Mouse (Mus musculus): Measurements from ENCODE around the gene Aldh3b1.
"Not testable (repeated sequence)": the region's sequence is repeated elsewhere in the genome, so short reads cannot be mapped to it uniquely, and the experiment has no call there.

The Aldh3b1 gene

DNA sequence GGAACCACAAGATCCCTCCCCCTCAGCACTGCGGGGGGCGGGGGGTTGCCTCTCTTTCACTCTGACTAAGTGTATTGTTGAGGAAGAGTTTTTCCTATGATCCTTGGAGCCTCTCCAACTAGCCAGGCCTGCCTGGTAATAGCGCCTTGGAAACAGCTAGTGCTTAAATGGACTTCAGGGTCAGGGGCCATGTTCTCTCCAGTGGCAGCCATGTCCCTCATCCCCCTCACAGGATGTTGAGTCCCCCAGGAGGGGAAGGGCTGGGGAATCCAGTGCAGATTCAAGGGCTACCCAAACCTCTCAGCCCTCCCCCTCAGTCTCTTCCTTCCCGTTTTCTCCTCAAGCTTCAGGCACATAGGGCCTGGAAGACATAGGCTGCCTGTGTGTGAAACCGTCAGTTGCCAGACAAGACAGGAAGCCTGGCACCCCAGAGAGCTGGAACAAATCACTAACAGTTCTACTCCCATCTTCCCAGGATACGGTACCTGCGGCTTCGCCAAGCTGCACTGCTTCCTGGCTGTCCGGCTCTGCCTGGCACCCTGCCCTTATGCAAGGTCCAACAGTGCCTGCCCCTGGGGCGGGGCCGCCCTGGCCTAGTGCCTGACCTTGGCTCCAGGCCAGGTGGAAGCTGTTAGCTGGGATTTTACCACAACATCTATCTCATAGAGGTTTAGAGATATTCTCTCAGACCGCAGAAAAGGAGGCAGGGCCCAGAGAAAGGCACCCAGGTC, at the start of gene Aldh3b1:
Gene Aldh3b1 (minus strand): TSS at position 598 of the 731 bp plus-strand sequence.
- DNase-seq (ENCODE audit: low read depth): no peak

DNA sequence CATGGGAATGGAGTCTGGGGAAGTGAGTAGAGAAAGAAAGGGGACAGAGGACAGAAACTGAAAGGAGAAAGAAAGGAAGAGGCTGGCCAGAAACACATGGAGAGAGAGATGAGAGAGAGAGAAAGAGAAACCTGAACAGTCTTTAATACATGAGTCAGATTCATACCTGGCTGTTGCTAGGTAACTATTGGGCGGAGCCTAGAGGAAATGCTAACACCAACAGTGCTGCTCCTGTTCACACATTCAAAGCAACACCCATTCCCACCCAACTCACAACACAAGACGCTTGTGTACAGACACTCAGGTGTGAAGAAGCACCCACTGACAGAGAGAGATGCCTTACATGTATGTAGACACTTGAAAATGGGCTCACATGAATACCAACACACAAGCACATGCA, 46.3 kb upstream of the Aldh3b1 start:
- DNase-seq (ENCODE audit: low read depth): no peak

DNA sequence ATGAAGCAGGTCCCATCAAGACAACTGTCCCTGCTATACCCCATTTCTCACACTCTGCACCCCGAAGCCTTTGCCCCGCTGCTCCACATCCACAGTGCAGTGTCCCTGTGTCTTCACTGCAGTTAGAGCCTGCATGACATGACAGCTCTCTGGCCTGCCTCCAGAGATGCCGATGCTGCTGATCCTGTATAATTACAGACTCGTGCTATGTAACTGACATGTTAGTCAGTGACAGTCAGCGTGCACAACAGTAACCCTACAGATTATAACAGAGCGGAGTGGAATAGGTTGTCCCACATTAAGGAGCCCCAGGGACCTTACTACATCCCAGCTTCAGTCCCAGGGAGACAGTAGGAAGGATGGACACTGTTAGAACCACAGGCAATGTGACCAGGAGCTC, 45.0 kb upstream of the Aldh3b1 start:
- not testable (repeated sequence) for DNase-seq (ENCODE audit: low read depth)

DNA sequence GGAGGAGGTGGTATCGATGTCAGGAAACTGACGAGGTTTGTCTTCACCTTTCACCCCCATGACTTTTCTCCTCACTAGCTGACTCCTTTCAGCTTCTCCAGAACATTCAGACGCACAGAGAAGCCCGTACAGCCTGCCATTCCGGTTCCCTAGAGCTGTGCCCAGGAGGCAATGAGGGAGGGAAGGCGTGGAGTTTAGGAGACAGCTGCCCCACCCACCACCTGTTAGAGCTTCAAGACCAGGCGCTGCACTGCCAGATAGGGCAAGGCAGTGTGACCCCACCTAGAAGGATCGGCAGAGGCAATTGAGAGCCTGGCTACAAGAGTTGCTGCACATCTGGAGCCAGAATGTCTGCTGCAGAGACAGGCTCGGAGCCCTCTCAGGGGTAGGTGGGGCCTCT, 42.6 kb upstream of the Aldh3b1 start, which contains the start of gene Aldh3b2:
Gene Aldh3b2 (plus strand): TSS at position 100 of the 400 bp plus-strand sequence.
- no peak for DNase-seq (ENCODE audit: low read depth)

GRCm38 (mm10) chr19:3967258-3967657, 37.6 kb upstream of the Aldh3b1 start:
- DNase-seq (ENCODE audit: low read depth): no peak

GRCm38 (mm10) chr19:3966330-3967075, 36.9 kb upstream of the Aldh3b1 start:
- no peak for DNase-seq (ENCODE audit: low read depth)

DNA sequence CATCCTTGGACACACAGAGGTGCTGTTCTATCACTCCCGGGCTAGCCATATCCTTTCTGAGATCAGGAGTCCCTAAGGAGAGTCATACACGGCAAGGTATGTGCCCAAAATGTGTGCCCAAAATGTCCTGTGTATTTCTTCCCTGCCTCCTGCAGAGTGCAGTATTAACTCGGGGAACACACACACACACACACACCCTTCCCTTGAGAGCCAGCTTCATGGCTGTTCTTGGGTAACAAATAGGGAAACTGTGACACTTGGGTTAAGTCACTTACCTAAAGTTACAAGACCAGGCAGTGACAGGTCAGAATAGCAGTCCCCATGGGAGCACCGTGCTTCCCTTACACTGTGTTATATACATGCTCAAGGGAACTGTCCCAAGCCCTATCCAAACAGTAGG, 34.4 kb upstream of the Aldh3b1 start:
- no peak for DNase-seq (ENCODE audit: low read depth)

GRCm38 (mm10) chr19:3962469-3962868, 32.9 kb upstream of the Aldh3b1 start:
- DNase-seq (ENCODE audit: low read depth): peak; percentile 31

GRCm38 (mm10) chr19:3961805-3962204, 32.2 kb upstream of the Aldh3b1 start:
- DNase-seq (ENCODE audit: low read depth): not testable (repeated sequence)

DNA sequence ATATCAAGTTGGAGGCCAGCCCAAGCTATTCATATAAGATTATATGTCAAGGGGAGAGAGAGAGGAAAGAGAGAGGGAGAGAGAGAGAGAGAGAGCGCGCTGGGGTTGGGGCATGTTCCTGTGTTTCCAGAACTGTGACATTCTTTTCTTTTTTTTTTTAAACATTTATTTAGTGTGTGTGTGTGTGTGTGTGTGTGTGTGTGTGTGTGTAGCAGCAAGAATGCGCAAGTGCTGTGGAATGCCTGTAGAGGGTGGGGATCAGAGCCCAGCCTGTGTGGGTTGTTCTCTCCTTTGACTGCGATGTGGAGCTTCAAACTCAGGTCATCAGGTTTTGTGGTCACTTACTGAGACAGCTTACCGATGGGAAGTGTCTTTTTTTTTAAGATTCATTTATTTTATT, 30.6 kb upstream of the Aldh3b1 start:
- no peak for DNase-seq (ENCODE audit: low read depth)

- no peak for DNase-seq (ENCODE audit: low read depth)
These were observed 29.4 kb upstream of the Aldh3b1 start for GRCm38 (mm10) chr19:3959030-3959429.

DNA sequence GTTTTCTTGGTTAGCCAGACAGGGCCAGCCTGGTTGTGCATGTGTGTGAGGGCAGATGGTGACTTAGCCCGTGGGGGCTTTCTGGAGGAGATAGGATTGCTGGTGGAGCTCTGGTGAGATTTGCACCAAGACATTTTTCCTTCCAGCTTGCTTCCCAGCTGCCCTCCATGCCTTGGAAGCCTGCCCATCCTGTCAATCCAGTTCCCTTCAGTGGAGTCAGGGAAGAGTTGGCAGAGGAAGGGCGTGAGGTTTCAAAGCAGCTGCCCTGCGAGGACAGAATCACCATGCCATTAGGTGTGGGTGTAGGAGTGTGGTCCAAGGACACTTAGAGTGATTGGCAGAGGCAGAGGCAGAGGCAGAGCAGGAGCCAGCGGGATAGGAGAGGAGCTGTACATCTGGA, 28.9 kb upstream of the Aldh3b1 start, which contains the start of gene Aldh3b3:
Gene Aldh3b3 (plus strand): TSS at position 176 of the 400 bp plus-strand sequence.
- DNase-seq (ENCODE audit: low read depth): no peak

DNA sequence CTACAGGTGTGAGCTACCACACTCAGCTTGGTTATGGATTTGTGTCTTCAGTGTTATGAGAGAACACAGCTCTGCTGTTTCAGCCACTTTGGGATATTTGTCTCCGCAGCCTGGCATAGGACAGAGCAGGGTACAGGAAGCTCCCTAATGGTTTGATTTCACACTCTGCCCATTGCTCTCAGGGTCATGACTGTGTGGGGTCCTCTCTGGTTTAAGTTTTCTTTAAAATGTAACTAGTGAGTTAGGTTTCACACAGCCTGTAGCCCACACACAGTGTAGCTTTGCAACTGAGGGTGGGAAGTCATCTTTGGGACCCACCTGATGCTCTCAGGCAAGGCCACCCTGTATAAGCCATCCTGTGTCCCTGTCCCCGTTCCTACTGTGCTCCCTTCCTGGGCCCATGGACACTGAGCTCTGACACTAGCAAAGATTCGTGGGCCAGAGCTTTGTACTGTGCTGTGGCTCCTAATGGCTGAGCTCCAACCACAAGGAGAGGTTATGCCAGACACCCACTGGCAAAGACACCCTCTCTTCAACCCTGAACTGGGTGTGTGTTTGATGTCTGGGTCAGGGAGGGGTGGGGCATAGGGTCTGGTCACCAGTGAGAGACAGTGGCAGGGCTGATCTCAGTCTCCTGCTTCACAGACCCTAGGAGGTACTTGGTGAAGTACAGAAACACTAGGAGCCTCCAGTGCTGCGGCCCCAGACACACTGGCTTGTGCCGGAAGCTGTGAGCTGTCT, 27.9 kb upstream of the Aldh3b1 start:
- not testable (repeated sequence) for DNase-seq (ENCODE audit: low read depth)

DNA sequence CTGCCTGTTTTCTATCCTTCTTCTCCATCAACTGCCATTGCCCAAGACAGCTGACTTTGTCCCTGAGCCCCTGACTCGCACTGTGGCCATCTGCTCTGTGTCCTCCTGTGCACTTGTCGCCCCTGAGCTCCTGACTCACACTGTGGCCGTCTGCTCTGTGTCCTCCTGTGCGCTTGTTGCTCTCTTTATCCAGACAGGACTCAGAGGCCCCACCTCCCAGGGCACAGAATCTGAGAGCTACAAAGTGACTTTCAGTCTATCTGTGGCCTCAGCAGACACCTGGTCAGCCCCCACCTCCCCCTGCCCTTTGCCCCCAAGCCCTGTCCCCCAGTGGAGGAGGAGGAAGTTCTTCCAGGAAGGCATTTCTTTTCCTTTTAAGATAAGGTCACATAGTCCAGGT, 26.2 kb upstream of the Aldh3b1 start:
- DNase-seq (ENCODE audit: low read depth): no peak

DNA sequence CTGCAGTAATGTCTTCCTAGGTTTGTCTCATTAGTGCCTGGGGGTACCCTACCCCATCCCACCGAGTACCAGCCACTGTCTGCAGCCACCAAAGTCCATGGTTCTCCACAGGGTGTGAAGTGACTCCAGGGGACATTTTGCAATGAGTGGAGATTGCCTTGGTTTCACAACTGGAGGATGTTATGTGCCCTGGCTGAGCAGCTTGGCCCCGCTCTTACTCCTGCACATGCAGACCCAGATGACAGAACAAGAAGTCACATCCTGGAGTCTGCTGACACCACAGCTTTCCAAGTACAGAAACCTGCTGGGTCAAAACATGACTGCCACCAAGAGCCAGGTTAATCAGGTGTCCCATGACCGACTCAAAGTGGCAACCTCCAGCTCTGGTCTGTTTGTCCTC, 25.4 kb upstream of the Aldh3b1 start:
- DNase-seq (ENCODE audit: low read depth): no peak

DNA sequence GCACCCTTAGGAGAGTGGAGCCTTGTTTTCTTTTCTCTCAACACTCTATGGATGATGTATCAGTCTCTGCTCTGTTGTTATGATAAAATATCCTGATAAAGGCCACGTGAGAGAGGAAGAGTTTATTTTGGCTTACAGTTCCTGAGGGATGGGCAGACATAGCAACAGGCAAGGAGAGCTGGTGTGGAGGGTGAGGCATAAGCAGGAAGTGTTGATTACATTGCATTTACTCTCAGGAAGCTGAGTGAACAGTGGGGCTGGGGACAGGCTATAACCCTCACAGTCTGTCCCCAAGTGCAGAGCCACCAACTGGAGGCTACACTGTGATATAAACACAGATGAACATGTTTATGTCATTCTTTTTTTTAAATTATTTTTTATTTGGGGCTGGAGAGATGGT, 22.5 kb upstream of the Aldh3b1 start:
- no peak for DNase-seq (ENCODE audit: low read depth)

DNA sequence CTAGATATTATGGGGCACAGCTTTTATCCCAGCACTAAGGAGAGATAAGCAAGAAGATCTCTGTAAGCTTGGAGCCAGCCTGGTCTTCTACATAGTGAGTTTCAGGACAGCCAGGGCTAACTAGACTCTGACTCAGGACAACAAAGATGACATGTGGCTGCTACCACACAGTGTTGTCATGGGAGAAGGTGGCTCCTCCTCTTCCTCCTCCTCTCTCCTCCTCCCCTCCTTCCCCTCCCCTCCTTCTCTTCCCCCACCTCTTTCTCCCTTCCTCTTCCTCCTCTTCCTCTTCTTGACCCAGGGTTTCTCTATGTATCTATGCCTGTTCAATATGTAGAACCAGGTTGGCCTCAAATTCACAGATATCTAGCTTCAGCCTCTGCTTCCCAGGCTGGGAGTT, 21.9 kb upstream of the Aldh3b1 start:
- DNase-seq (ENCODE audit: low read depth): no peak

DNA sequence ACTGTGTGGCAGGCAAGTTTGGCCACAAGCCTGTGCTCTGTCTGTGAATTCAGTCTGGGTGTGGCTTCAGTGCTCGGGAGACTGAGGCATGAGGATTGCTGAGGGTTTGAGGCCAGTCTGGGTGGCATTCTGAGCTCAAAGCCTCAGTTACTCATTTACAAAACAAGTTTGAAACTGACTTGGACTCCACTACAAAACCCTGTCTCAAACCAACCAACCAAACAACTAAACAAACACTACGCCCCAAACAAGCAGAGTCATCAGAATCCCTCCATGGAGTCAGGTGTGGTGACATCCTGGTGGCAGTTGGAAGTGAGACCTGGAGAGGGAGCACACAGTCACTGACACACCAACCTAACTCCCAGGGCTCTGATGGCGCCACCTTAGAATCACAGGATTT, 20.7 kb upstream of the Aldh3b1 start:
- no peak for DNase-seq (ENCODE audit: low read depth)

GRCm38 (mm10) chr19:3948546-3948945, 18.9 kb upstream of the Aldh3b1 start:
- DNase-seq (ENCODE audit: low read depth): no peak

DNA sequence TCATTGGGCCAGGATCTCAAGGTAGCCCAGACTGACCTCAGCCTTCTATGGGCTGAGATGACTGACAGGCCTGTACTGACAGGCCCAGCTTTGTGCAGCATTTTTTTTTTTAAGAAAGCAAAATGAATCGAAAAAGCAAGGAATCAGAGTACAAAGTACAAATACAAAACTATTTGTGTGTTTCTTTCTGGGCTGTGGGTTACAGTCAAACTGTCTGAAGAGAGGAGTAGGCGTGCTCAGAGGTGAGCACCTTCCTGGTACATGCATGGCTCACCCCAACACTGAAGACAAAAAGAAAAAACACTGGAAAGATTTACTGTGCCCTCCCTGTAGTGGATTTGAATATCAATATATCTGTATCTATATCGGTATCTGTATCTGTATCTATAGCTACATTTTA, 18.2 kb upstream of the Aldh3b1 start:
- no peak for DNase-seq (ENCODE audit: low read depth)

GRCm38 (mm10) chr19:3946715-3947114, 17.1 kb upstream of the Aldh3b1 start:
- DNase-seq (ENCODE audit: low read depth): peak; percentile 80

- peak; percentile 74 for DNase-seq (ENCODE audit: low read depth)
These were observed 16.4 kb upstream of the Aldh3b1 start for GRCm38 (mm10) chr19:3945872-3946564.

All from naive thymus-derived CD4-positive, alpha-beta T cell, adult 2 months (primary cell).